Comparison of ENCODE assay signal across 21 mouse cellular contexts in the genomic region with DNA sequence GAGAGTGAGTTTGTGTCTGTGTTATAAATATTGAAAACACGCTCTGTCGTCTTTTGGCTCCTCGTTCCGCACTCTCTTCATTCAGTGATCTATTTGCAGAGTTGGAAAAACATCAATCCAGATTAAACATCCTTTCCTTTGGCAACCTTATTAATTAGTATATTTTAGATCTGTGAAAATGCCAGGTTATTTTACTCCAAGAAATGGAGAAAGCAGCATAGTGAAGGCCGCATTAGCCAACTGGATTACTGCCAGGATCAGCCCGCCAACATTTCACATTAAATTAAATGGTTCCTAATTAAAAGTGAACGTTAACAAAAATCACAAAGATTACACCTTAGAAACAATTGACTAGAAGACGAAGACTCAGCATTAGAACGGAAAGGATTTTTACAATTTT.
A peak's percentile ranks its signal among the peaks of the same experiment; 100 is the strongest.
DNase-seq lines count a peak whose midpoint lies in the region; ATAC-seq and TF ChIP-seq lines count a peak whose summit lies in the region.
"Had no signal": no experiment of that assay in that cellular context is flagged by ENCODE, and none has a peak within 500 bp of the region (broad histone marks: within the 10 kb centered on the region; RNA-seq: fewer than 3 reads in every experiment).

No protein-coding gene starts in this region.

- H3K9me3 ChIP-seq in forebrain, embryonic 15.5 days = no peaks in the 10 kb centered on the region
- no peaks in the 10 kb centered on the region for H3K9me3 ChIP-seq in forebrain, embryonic 12.5 days
- H3K9me3 ChIP-seq in lung, embryonic 14.5 days (ENCODE audit: low read depth, low read length) = no peaks in the 10 kb centered on the region
- H3K9me3 ChIP-seq in forebrain, embryonic 16.5 days (ENCODE audit: control insufficient read depth, low read length) = no peaks in the 10 kb centered on the region
- H3K9me3 ChIP-seq: embryonic facial prominence, embryonic 12.5 days; G1E; heart, embryonic 10.5 days; heart, embryonic 15.5 days; hindbrain, embryonic 13.5 days had no signal

- DNase-seq in cerebellum, postnatal 10 days = peak; percentile 74 to 76
- no peak for DNase-seq in cerebellum, adult 18-20 months
- peak; percentile 9 for DNase-seq in lung, embryonic 14.5 days
- no peak for DNase-seq in lung, postnatal 14 days
- DNase-seq in gastrocnemius, postnatal 25 days = no peak
- DNase-seq: adrenal gland, adult 8-10 months; adrenal gland, postnatal 36 days; B cell, adult 2 months; cerebellum, adult 11-12 months; heart, adult 18-20 months; heart, postnatal 14 days had no signal

- no peaks in the 10 kb centered on the region for H3K36me3 ChIP-seq in forebrain, embryonic 15.5 days
- no peaks in the 10 kb centered on the region for H3K36me3 ChIP-seq in forebrain, embryonic 12.5 days (replicated peaks)
- H3K36me3 ChIP-seq in lung, embryonic 14.5 days (ENCODE audit: insufficient read depth) = no peaks in the 10 kb centered on the region
- no peaks in the 10 kb centered on the region for H3K36me3 ChIP-seq in forebrain, embryonic 16.5 days (ENCODE audit: control insufficient read depth, insufficient read depth)
- H3K36me3 ChIP-seq: embryonic facial prominence, embryonic 12.5 days; G1E; heart, embryonic 10.5 days; heart, embryonic 15.5 days; hindbrain, embryonic 13.5 days had no signal

- no peak overlapping the region for H3K4me2 ChIP-seq in forebrain, embryonic 15.5 days (replicated peaks)
- H3K4me2 ChIP-seq in forebrain, embryonic 12.5 days = no peak overlapping the region
- no peak overlapping the region for H3K4me2 ChIP-seq in lung, embryonic 14.5 days
- no peak overlapping the region for H3K4me2 ChIP-seq in forebrain, embryonic 16.5 days (ENCODE audit: low read length)
- H3K4me2 ChIP-seq: embryonic facial prominence, embryonic 12.5 days; heart, embryonic 15.5 days; hindbrain, embryonic 13.5 days had no signal

- peaks cover 10% of the 10 kb centered on the region for H3K4me1 ChIP-seq in forebrain, embryonic 15.5 days
- no peaks in the 10 kb centered on the region for H3K4me1 ChIP-seq in forebrain, embryonic 12.5 days
- H3K4me1 ChIP-seq in lung, embryonic 14.5 days (ENCODE audit: insufficient read depth) = no peaks in the 10 kb centered on the region
- no peaks in the 10 kb centered on the region for H3K4me1 ChIP-seq in forebrain, embryonic 16.5 days (replicated peaks; ENCODE audit: control insufficient read depth, insufficient read depth, low read length)
- H3K4me1 ChIP-seq: embryonic facial prominence, embryonic 12.5 days; heart, embryonic 10.5 days; heart, embryonic 15.5 days; hindbrain, embryonic 13.5 days had no signal

- no peak overlapping the region for H3K9ac ChIP-seq in forebrain, embryonic 15.5 days (replicated peaks)
- H3K9ac ChIP-seq in forebrain, embryonic 12.5 days = no peak overlapping the region
- H3K9ac ChIP-seq in lung, embryonic 14.5 days = no peak overlapping the region
- H3K9ac ChIP-seq in forebrain, embryonic 16.5 days (replicated peaks; ENCODE audit: low read depth, low read length) = no peak overlapping the region
- H3K9ac ChIP-seq: embryonic facial prominence, embryonic 12.5 days; heart, embryonic 15.5 days; hindbrain, embryonic 13.5 days had no signal

- 37% methylated on average over 9 of the region's 9 CpGs for WGBS in forebrain, embryonic 15.5 days
- 78% methylated on average over 9 of the region's 9 CpGs for WGBS in forebrain, embryonic 12.5 days
- WGBS in lung, embryonic 14.5 days = 71% methylated on average over 9 of the region's 9 CpGs
- WGBS in forebrain, embryonic 16.5 days = 28% methylated on average over 9 of the region's 9 CpGs

- TF ChIP-seq CTCF in lung, embryonic 14.5 days (IDR thresholded peaks at IDR 0.05; ENCODE audit: low read depth) = no peak

- no peak overlapping the region for H3K27ac ChIP-seq in forebrain, embryonic 15.5 days (replicated peaks)
- H3K27ac ChIP-seq in forebrain, embryonic 12.5 days = no peak overlapping the region
- no peak overlapping the region for H3K27ac ChIP-seq in lung, embryonic 14.5 days (ENCODE audit: low read depth)
- H3K27ac ChIP-seq in forebrain, embryonic 16.5 days (ENCODE audit: low read length) = no peak overlapping the region
- H3K27ac ChIP-seq: embryonic facial prominence, embryonic 12.5 days; heart, embryonic 10.5 days; heart, embryonic 15.5 days; hindbrain, embryonic 13.5 days had no signal

- no peak overlapping the region for H3K4me3 ChIP-seq in forebrain, embryonic 15.5 days
- no peak overlapping the region for H3K4me3 ChIP-seq in forebrain, embryonic 12.5 days (replicated peaks)
- H3K4me3 ChIP-seq in lung, embryonic 14.5 days (ENCODE audit: low read depth, low read length) = no peak overlapping the region
- H3K4me3 ChIP-seq in forebrain, embryonic 16.5 days (replicated peaks; ENCODE audit: low read length) = no peak overlapping the region
- H3K4me3 ChIP-seq: embryonic facial prominence, embryonic 12.5 days; heart, embryonic 10.5 days; heart, embryonic 15.5 days; hindbrain, embryonic 13.5 days had no signal

- peak; percentile 55; the same call in 1 of the 2 replicates for ATAC-seq in forebrain, embryonic 15.5 days (replicated peaks)
- ATAC-seq in forebrain, embryonic 12.5 days (ENCODE audit: low FRiP score) = no peak
- no peak for ATAC-seq in lung, embryonic 14.5 days (ENCODE audit: insufficient read depth)
- ATAC-seq in forebrain, embryonic 16.5 days = peak; percentile 60; the same call in 1 of the 2 replicates
- ATAC-seq: CD4-positive, CD25-positive, alpha-beta regulatory T cell, adult 4 months; intestine, embryonic 16.5 days had no signal

- no peaks in the 10 kb centered on the region for H3K27me3 ChIP-seq in forebrain, embryonic 15.5 days
- no peaks in the 10 kb centered on the region for H3K27me3 ChIP-seq in forebrain, embryonic 12.5 days
- no peaks in the 10 kb centered on the region for H3K27me3 ChIP-seq in lung, embryonic 14.5 days (ENCODE audit: insufficient read depth, low read length)
- H3K27me3 ChIP-seq in forebrain, embryonic 16.5 days (replicated peaks; ENCODE audit: control insufficient read depth, insufficient read depth, low read length) = no peaks in the 10 kb centered on the region
- H3K27me3 ChIP-seq: embryonic facial prominence, embryonic 12.5 days; heart, embryonic 15.5 days; hindbrain, embryonic 13.5 days had no signal

Comparison
In these comparisons a context has a peak if more than half of its experiments do, and no peak if none do; other contexts are left out.
1. DNase-seq: peak in cerebellum, postnatal 10 days (2 of 2) and lung, embryonic 14.5 days (single experiment); none in cerebellum, adult 18-20 months (0 of 2), lung, postnatal 14 days (single experiment) and gastrocnemius, postnatal 25 days (single experiment).
2. ATAC-seq: peak in forebrain, embryonic 15.5 days (single experiment) and forebrain, embryonic 16.5 days (single experiment); none in forebrain, embryonic 12.5 days (single experiment) and lung, embryonic 14.5 days (single experiment).